Mouse (Mus musculus) forebrain, embryonic 11.5 days (tissue): ENCODE data around the gene L3mbtl3. TPM values are rescaled to one million over a fixed set of nuclear protein-coding genes. Genes with fewer than 3 reads are reported as not detected.

Experiments used
- ATAC-seq: fragments of 200-750 bp; cut with Nextera tagmentation; replicated peaks from 2 replicates; pipeline ENCODE4 v1.8.0; 2017; ENCODE audit warnings: moderate TSS enrichment; ENCODE audit not compliant: low FRiP score
- DNase-seq: peaks from one replicate; pipeline ENCODE4 v3.0.0-alpha.2; 2017; ENCODE audit warnings: low spot score
- H3K27ac ChIP-seq: fragments of 300-500 bp; sonication (generic); 2 replicates; pipeline ENCODE4 v1.5.1; 2014; ENCODE audit warnings: low read depth, low read length
- H3K27me3 ChIP-seq: fragments of 300-500 bp; sonication (generic); 2 replicates; pipeline ENCODE4 v1.6.1; 2014; ENCODE audit warnings: mild to moderate bottlenecking, low read length, mixed read lengths; ENCODE audit not compliant: control insufficient read depth, insufficient read depth
- H3K36me3 ChIP-seq: fragments of 300-500 bp; sonication (generic); 2 replicates; pipeline ENCODE4 v1.6.1; 2014; ENCODE audit warnings: mild to moderate bottlenecking, low read length, moderate library complexity, mixed read lengths; ENCODE audit not compliant: control insufficient read depth, insufficient read depth
- H3K4me1 ChIP-seq: fragments of 300-500 bp; sonication (generic); replicated peaks from 2 replicates; pipeline ENCODE4 v1.6.1; 2014; ENCODE audit warnings: low read length, mixed read lengths; ENCODE audit not compliant: control insufficient read depth, insufficient read depth
- H3K4me2 ChIP-seq: fragments of 300-500 bp; sonication (generic); 2 replicates; pipeline ENCODE4 v1.6.1; 2014; ENCODE audit warnings: low read depth, mild to moderate bottlenecking, low read length, moderate library complexity, mixed read lengths; ENCODE audit not compliant: severe bottlenecking
- H3K4me3 ChIP-seq: fragments of 300-500 bp; sonication (generic); 2 replicates; pipeline ENCODE4 v1.5.1; 2014; ENCODE audit warnings: low read depth, low read length
- H3K9ac ChIP-seq: fragments of 300-500 bp; sonication (generic); 2 replicates; pipeline ENCODE4 v1.6.1; 2014; ENCODE audit warnings: low read length
- H3K9me3 ChIP-seq: fragments of 300-500 bp; sonication (generic); 2 replicates; pipeline ENCODE4 v1.6.1; 2016; ENCODE audit warnings: low read length, mixed read lengths; ENCODE audit not compliant: control insufficient read depth
- WGBS: fragments of 180-500 bp; shearing (Covaris S2); extraction: QIAGEN DNeasy Blood & Tissue Kit; methylation state at CpG from one replicate; pipeline ENCODE4 v1.1.7; 2014; 5-methylcytosine and 5-hydroxymethylcytosine counted together
- polyA plus RNA-seq: library from polyadenylated mRNA; unstranded; fragments of >200 nt; fragmentation: Nextera tagmentation; extraction: Ambion mirVana; gene quantifications from 2 replicates; pipeline ENCODE4 v1.2.1, GENCODE M21; 2014

The L3mbtl3 gene
- polyA plus RNA-seq, 1 experiment from 2014 or later, result 23.2 TPM

DNA sequence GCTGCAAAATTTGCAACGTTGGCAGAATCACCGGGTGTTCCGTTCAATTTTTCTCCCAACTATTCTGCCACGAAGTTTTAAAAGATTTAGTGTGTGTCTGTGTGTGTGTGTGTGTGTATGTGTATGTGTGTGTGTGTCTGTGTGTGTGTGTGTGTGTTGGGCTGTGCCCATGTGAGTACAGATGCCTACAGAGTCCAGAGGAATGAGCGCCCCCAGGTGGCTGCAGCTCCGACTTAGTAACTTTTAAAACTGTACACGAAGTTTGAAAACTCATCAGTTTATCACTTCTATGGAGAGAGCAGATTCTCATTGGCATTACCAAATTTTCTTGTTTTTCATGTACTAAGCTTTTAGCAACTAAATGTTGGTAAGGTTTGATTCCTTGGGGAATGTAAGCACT lies 78.1 kb downstream of the L3mbtl3 start:
- Histone ChIP-seq H3K4me3 (no peak overlapping the region), H3K4me2 (no peak overlapping the region), H3K9me3 (no peaks in the 10 kb centered on the region), H3K9ac (no peak overlapping the region), H3K27ac (no peak overlapping the region), H3K36me3 (peaks cover 3% of the 10 kb centered on the region; the same call in 1 of the 2 replicates), H3K27me3 (no peaks in the 10 kb centered on the region), H3K4me1 (no peaks in the 10 kb centered on the region)
- ATAC-seq (no peak), DNase-seq (no peak)
- 89% methylated on average over 7 of the region's 7 CpGs for WGBS

DNA sequence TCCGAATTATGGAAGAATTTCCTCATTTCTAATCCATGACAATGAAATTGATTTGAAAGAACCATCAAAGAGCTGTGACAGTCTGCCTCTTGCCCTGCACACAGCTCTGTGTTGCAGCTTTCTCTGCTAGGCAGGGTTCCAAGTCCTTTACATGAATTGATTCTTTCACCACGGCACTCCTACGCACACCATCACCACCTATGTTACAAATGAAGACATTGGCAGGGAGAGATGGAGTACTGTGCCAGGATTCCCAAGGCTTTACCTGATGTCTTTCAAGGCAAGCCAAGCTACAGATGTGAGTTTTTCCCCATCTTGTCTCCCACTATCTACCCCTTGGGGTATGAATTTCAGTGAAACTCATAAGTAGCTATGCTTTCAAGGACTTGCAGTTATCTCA lies 78.6 kb downstream of the L3mbtl3 start:
- 98% methylated on average over 3 of the region's 3 CpGs for WGBS
- Histone ChIP-seq H3K27me3 (no peaks in the 10 kb centered on the region), H3K9me3 (no peaks in the 10 kb centered on the region), H3K4me1 (no peaks in the 10 kb centered on the region), H3K27ac (no peak overlapping the region), H3K9ac (no peak overlapping the region), H3K4me3 (no peak overlapping the region), H3K4me2 (no peak overlapping the region), H3K36me3 (peaks cover 3% of the 10 kb centered on the region; the same call in 1 of the 2 replicates)
- no peak for ATAC-seq
- DNase-seq, result no peak

DNA sequence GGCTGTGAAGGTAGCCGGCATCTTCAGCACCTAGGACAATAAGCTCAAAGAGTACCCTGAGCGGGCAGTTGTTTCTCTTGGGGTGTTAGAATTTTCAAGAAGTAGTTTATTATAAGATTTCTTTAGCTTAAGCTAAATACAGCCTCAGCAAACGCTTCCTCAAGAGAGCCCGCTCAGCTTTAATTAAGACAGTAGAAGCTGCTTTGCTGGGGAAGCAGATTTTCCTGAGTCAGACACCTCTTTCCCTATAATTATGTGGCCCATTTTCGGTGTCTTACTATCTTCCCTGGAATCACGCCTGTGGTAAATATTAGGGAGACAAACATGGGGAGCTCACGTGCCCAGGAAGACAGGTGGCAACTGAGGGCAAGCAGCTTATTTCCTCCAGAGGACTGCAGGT lies 88.6 kb downstream of the L3mbtl3 start:
- 91% methylated on average over 7 of the region's 7 CpGs for WGBS
- peaks cover 3% of the 10 kb centered on the region; the same call in 1 of the 2 replicates for H3K4me1 ChIP-seq
- no peak for DNase-seq
- ATAC-seq, result no peak
- H3K9ac ChIP-seq, result no peak overlapping the region
- no peaks in the 10 kb centered on the region for H3K27me3 ChIP-seq
- no peak overlapping the region for H3K4me3 ChIP-seq
- no peak overlapping the region for H3K27ac ChIP-seq
- H3K9me3 ChIP-seq, result no peaks in the 10 kb centered on the region
- H3K4me2 ChIP-seq, result no peak overlapping the region
- no peaks in the 10 kb centered on the region; the same call in 1 of the 2 replicates for H3K36me3 ChIP-seq

DNA sequence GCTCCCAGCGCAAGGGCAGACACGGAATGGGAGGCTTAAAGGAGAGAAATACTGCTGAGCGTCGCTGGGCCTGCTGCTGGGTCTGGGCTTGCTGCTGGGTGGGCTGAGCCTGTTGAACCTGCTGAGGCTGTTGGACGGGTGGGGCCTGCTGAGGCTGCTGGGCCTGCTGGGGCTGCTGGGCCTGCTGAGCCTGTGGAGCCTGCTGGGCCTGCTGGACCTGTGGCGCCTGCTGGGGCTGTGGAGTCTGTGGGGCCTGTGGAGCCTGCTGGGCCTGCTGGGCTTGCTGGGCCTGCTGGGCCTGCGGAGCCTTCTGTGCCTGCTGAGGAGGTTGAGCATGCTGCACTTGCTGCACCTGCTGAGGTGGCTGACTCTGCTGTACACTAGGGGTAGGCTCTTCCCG lies 95.8 kb downstream of the L3mbtl3 start:
- H3K9ac ChIP-seq, result no peak overlapping the region
- no peak overlapping the region for H3K27ac ChIP-seq
- H3K4me1 ChIP-seq, result no peaks in the 10 kb centered on the region
- no peak overlapping the region for H3K4me2 ChIP-seq
- H3K9me3 ChIP-seq, result no peaks in the 10 kb centered on the region
- peaks cover 3% of the 10 kb centered on the region; the same call in 1 of the 2 replicates for H3K36me3 ChIP-seq
- no peak for ATAC-seq
- H3K27me3 ChIP-seq, result no peaks in the 10 kb centered on the region
- DNase-seq, result no peak
- H3K4me3 ChIP-seq, result no peak overlapping the region
- 50% methylated on average over 8 of the region's 8 CpGs for WGBS

DNA sequence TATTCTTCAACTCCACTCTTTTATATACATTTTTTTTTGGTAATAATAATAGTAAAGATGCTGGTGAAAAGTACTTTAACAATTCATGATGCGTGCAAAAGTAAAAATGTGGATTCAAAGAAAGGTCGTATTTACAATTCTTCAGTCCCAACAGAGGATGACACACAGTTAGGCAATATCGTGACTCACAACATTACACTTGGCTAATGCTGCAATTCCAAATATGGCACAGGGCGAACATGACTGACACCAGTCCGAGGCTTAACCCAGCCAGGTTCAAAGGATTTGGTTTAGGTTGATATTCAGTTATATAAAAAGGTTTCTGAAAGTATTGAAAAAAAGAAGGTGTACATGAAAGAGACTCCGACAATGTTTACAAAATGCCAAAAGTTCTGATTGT lies 100.4 kb downstream of the L3mbtl3 start:
- no peak overlapping the region for H3K4me2 ChIP-seq
- no peak overlapping the region for H3K4me3 ChIP-seq
- H3K9me3 ChIP-seq, result no peaks in the 10 kb centered on the region
- H3K27ac ChIP-seq, result no peak overlapping the region
- ATAC-seq (no peak), DNase-seq (no peak)
- H3K27me3 ChIP-seq, result no peaks in the 10 kb centered on the region
- peaks cover 3% of the 10 kb centered on the region; the same call in 1 of the 2 replicates for H3K36me3 ChIP-seq
- no peak overlapping the region for H3K9ac ChIP-seq
- 96% methylated on average over 6 of the region's 6 CpGs for WGBS
- no peaks in the 10 kb centered on the region for H3K4me1 ChIP-seq

DNA sequence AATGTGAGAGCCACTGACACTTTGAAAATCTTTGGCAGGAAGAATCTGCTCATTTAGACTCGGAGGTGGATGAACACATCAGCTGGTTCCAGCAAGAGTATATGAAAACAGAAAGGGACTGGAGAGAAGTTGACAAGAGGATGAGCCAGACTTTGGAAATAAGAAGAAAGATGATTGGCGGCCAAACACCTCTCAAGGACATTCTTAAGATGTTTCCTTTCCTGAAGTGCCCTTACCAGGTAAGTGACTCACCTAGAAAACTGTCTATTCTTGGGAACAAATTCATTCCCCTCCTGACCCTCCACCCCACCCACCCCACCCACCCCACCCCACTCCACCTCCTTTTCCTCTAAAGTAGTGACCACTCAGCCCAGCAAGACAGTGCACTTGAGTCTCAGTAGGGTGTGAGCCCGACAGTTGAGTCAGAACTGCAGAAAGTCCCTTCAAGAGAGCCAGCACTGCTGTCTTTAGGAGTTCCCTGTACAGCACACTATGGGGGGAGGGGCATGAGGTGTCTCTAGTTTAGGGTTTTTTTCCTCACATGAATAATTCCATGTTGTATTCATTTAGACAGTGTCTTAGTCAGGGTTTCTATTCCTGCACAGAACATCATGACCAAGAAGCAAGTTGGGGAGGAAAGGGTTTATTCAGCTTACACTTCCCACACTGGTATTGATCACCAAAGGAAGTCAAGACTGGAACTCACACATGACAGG lies 111.9 kb downstream of the L3mbtl3 start:
- Histone ChIP-seq H3K27ac (no peak overlapping the region), H3K9me3 (no peaks in the 10 kb centered on the region; the same call in 1 of the 2 replicates), H3K9ac (no peak overlapping the region), H3K4me1 (no peaks in the 10 kb centered on the region), H3K36me3 (no peaks in the 10 kb centered on the region), H3K27me3 (no peaks in the 10 kb centered on the region), H3K4me3 (no peak overlapping the region), H3K4me2 (no peak overlapping the region)
- 89% methylated on average over 3 of the region's 3 CpGs for WGBS
- DNase-seq (no peak), ATAC-seq (no peak)

DNA sequence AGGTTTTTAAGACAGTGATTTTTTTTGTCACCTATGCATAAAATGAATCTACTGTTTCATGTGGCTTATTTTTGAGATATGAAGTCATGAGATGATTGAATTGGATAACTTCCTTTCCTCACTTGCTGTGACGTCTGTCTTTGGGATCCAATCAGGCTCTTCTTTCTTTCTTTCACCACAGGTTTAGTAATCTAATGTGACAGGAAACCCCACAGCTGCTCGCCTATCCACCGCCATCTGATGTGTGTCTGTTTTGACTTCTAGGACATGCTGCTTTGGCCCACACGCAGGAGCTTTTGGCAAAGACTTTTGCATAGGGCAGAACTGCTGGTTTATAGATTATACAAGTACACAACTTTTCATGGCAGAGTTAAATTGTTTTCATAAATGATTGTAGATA lies 115.9 kb downstream of the L3mbtl3 start:
- no peaks in the 10 kb centered on the region for H3K36me3 ChIP-seq
- no peaks in the 10 kb centered on the region for H3K4me1 ChIP-seq
- H3K4me3 ChIP-seq, result no peak overlapping the region
- no peaks in the 10 kb centered on the region for H3K9me3 ChIP-seq
- WGBS, result 81% methylated on average over 4 of the region's 4 CpGs
- no peak overlapping the region for H3K4me2 ChIP-seq
- DNase-seq, result no peak
- ATAC-seq, result no peak
- H3K27me3 ChIP-seq, result no peaks in the 10 kb centered on the region
- H3K27ac ChIP-seq, result no peak overlapping the region
- no peak overlapping the region for H3K9ac ChIP-seq

DNA sequence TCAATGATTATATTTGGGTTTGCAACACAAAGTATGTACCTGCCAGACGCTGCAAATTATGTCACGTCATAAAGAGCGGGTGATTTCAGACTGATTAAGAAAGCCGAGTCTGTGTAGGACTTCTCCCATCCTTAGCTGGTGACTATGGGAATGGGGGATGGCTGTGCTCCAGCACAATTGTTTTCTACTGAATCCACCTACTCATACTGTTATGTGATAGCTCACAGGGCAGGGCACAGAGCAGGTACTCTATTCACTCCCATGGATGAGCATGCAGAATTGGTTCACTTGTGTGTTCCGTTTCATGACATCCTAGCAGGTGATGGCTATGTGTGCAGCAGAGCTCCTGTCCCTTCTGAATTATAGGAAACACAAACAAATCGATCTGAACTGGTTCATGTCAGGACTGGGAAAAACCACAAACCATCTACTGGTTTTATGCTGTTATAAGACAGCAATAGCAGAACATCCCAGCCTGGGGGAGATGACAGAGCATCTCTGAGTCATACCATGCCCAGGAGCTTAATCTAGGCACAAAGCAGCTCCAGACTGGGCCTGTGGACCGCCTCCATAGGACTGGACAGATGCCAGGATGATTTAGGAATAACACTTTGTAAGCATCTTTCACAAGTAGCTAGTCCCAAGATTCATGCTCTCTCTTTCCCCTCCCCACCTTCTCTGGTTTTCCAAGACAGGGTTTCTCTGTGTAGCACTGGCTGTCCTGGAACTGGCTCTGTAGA lies 126.2 kb downstream of the L3mbtl3 start:
- H3K36me3 ChIP-seq, result no peaks in the 10 kb centered on the region
- no peaks in the 10 kb centered on the region for H3K27me3 ChIP-seq
- no peaks in the 10 kb centered on the region for H3K9me3 ChIP-seq
- no peak overlapping the region for H3K4me2 ChIP-seq
- H3K9ac ChIP-seq, result no peak overlapping the region
- no peak for ATAC-seq
- no peak overlapping the region for H3K4me3 ChIP-seq
- 91% methylated on average over 7 of the region's 7 CpGs for whole genome bisulfite sequencing
- no peak for DNase-seq
- no peaks in the 10 kb centered on the region for H3K4me1 ChIP-seq
- no peak overlapping the region for H3K27ac ChIP-seq
